Mouse (Mus musculus): ENCODE measurements at regions not wholly inside any gene's neighbourhood (a gene's known extent, or its start where the extent isn't known, plus 50 kb on each side); places are given as distances from the start of the nearest gene placed in this dataset.

GRCm38 (mm10) chr16:42717075-42717827 lies 158.4 kb upstream of the Zbtb20 start:
- Histone ChIP-seq H3K4me1 (ENCODE audit: control insufficient read depth, insufficient read depth, low read length) (peaks cover 9% of the 10 kb centered on the region), H3K4me3 (ENCODE audit: insufficient read depth, low read length) (no peak overlapping the region), H3K27ac (ENCODE audit: insufficient read depth, low read length) (peak overlapping the region; percentile 94)
- no peak for TF ChIP-seq CTCF (IDR thresholded peaks at IDR 0.05; ENCODE audit: extremely low read depth, insufficient read depth, low read length)
- TF ChIP-seq POLR2A (IDR thresholded peaks at IDR 0.05; ENCODE audit: extremely low read depth, insufficient read depth, low read length): no peak

- no peaks in the 10 kb centered on the region for H3K4me1 ChIP-seq (ENCODE audit: control insufficient read depth, insufficient read depth, low read length)
- TF ChIP-seq CTCF (IDR thresholded peaks at IDR 0.05; ENCODE audit: extremely low read depth, insufficient read depth, low read length) (no peak), POLR2A (IDR thresholded peaks at IDR 0.05; ENCODE audit: extremely low read depth, insufficient read depth, low read length) (no peak)
- H3K27ac ChIP-seq (ENCODE audit: insufficient read depth, low read length): no peak overlapping the region
- H3K4me3 ChIP-seq (ENCODE audit: insufficient read depth, low read length): no peak overlapping the region
Measured at GRCm38 (mm10) chr16:42702676-42703075, 173.0 kb upstream of the Zbtb20 start.

GRCm38 (mm10) chr16:42681196-42681595 lies 194.5 kb upstream of the Zbtb20 start:
- TF ChIP-seq CTCF (IDR thresholded peaks at IDR 0.05; ENCODE audit: extremely low read depth, insufficient read depth, low read length): no peak
- Histone ChIP-seq H3K27ac (ENCODE audit: insufficient read depth, low read length) (no peak overlapping the region), H3K4me1 (ENCODE audit: control insufficient read depth, insufficient read depth, low read length) (no peaks in the 10 kb centered on the region; the same call in 1 of the 2 replicates), H3K4me3 (ENCODE audit: insufficient read depth, low read length) (no peak overlapping the region)

- TF ChIP-seq POLR2A (IDR thresholded peaks at IDR 0.05; ENCODE audit: extremely low read depth, insufficient read depth, low read length) (no peak), CTCF (IDR thresholded peaks at IDR 0.05; ENCODE audit: extremely low read depth, insufficient read depth, low read length) (no peak)
- H3K4me1 ChIP-seq (ENCODE audit: control insufficient read depth, insufficient read depth, low read length): peaks cover 2% of the 10 kb centered on the region; the same call in 1 of the 2 replicates
- H3K27ac ChIP-seq (ENCODE audit: insufficient read depth, low read length): no peak overlapping the region
- H3K4me3 ChIP-seq (ENCODE audit: insufficient read depth, low read length): no peak overlapping the region
Measured at GRCm38 (mm10) chr16:42677211-42677610, 198.5 kb upstream of the Zbtb20 start.

GRCm38 (mm10) chr16:42676406-42677075 lies 199.1 kb upstream of the Zbtb20 start:
- Histone ChIP-seq H3K4me3 (ENCODE audit: insufficient read depth, low read length) (no peak overlapping the region), H3K4me1 (ENCODE audit: control insufficient read depth, insufficient read depth, low read length) (peaks cover 2% of the 10 kb centered on the region; the same call in 1 of the 2 replicates), H3K27ac (ENCODE audit: insufficient read depth, low read length) (no peak overlapping the region)
- TF ChIP-seq POLR2A (IDR thresholded peaks at IDR 0.05; ENCODE audit: extremely low read depth, insufficient read depth, low read length) (no peak), CTCF (IDR thresholded peaks at IDR 0.05; ENCODE audit: extremely low read depth, insufficient read depth, low read length) (no peak)

- H3K4me3 ChIP-seq (ENCODE audit: insufficient read depth, low read length): no peak overlapping the region
- H3K27ac ChIP-seq (ENCODE audit: insufficient read depth, low read length): no peak overlapping the region
- peaks cover 2% of the 10 kb centered on the region; the same call in 1 of the 2 replicates for H3K4me1 ChIP-seq (ENCODE audit: control insufficient read depth, insufficient read depth, low read length)
- TF ChIP-seq POLR2A (IDR thresholded peaks at IDR 0.05; ENCODE audit: extremely low read depth, insufficient read depth, low read length) (no peak), CTCF (IDR thresholded peaks at IDR 0.05; ENCODE audit: extremely low read depth, insufficient read depth, low read length) (no peak)
Measured at GRCm38 (mm10) chr16:42675031-42675430, 200.7 kb upstream of the Zbtb20 start.

- no peaks in the 10 kb centered on the region for H3K4me1 ChIP-seq (ENCODE audit: control insufficient read depth, insufficient read depth, low read length)
- TF ChIP-seq CTCF (IDR thresholded peaks at IDR 0.05; ENCODE audit: extremely low read depth, insufficient read depth, low read length) (no peak), POLR2A (IDR thresholded peaks at IDR 0.05; ENCODE audit: extremely low read depth, insufficient read depth, low read length) (no peak)
- H3K4me3 ChIP-seq (ENCODE audit: insufficient read depth, low read length): no peak overlapping the region
- no peak overlapping the region for H3K27ac ChIP-seq (ENCODE audit: insufficient read depth, low read length)
Measured at GRCm38 (mm10) chr16:42666601-42667000, 209.1 kb upstream of the Zbtb20 start.

GRCm38 (mm10) chr16:42651904-42652732 lies 223.6 kb upstream of the Zbtb20 start:
- H3K4me3 ChIP-seq (ENCODE audit: insufficient read depth, low read length): no peak overlapping the region
- H3K27ac ChIP-seq (ENCODE audit: insufficient read depth, low read length): no peak overlapping the region
- no peak for TF ChIP-seq CTCF (IDR thresholded peaks at IDR 0.05; ENCODE audit: extremely low read depth, insufficient read depth, low read length)
- no peak for TF ChIP-seq POLR2A (IDR thresholded peaks at IDR 0.05; ENCODE audit: extremely low read depth, insufficient read depth, low read length)
- H3K4me1 ChIP-seq (ENCODE audit: control insufficient read depth, insufficient read depth, low read length): peaks cover 1% of the 10 kb centered on the region; the same call in 1 of the 2 replicates

- TF ChIP-seq POLR2A (IDR thresholded peaks at IDR 0.05; ENCODE audit: extremely low read depth, insufficient read depth, low read length) (no peak), CTCF (IDR thresholded peaks at IDR 0.05; ENCODE audit: extremely low read depth, insufficient read depth, low read length) (no peak)
- no peak overlapping the region for H3K27ac ChIP-seq (ENCODE audit: insufficient read depth, low read length)
- H3K4me3 ChIP-seq (ENCODE audit: insufficient read depth, low read length): no peak overlapping the region
- H3K4me1 ChIP-seq (ENCODE audit: control insufficient read depth, insufficient read depth, low read length): peaks cover 1% of the 10 kb centered on the region; the same call in 1 of the 2 replicates
Measured at GRCm38 (mm10) chr16:42649767-42650166, 225.9 kb upstream of the Zbtb20 start.

Measured in cortical plate, adult 2 months (tissue).